Mouse (Mus musculus): Measurements from ENCODE around the gene Foxd1. TPM values are rescaled to one million over a fixed set of nuclear protein-coding genes. Genes with fewer than 3 reads are reported as not detected.

Foxd1 gene
- polyA plus RNA-seq, 1 experiment from 2014 or later = 0.04 TPM

DNA sequence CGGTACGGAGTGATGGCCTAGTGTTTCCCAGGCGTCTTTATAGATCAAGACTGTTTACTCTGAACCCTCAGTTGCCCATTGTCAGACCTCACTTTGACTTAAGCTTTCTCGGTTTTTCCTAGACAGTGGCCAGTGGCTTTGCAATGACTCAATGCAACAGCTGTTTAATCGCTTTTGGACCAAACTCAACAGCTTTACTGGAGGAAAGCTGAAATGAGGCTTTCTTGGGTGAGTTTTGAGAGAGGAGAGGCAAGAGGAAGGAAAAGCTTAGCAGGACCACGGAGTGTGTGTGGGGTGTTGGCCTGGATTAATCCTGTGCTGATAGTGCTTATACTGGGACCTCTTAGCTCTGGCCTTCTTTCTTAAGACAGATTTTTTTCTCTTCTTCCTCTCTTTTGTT lies 36.3 kb downstream of the Foxd1 start:
- no peaks in the 10 kb centered on the region for H3K36me3 ChIP-seq
- 21% methylated on average over 6 of the region's 6 CpGs for WGBS
- peaks cover 86% of the 10 kb centered on the region for H3K27me3 ChIP-seq (replicated peaks)
- no peak overlapping the region for H3K27ac ChIP-seq (replicated peaks)
- peaks cover 5% of the 10 kb centered on the region; the same call in 1 of the 2 replicates for H3K9me3 ChIP-seq
- peak overlapping the region; percentile 59 for H3K4me3 ChIP-seq
- H3K4me1 ChIP-seq = peaks cover 27% of the 10 kb centered on the region
- H3K4me2 ChIP-seq = peak overlapping the region; percentile 88
- ATAC-seq (ENCODE audit: extremely low read depth, insufficient number of reproducible peaks, low FRiP score, low TSS enrichment) = no peak
- H3K9ac ChIP-seq = peak overlapping the region; percentile 74; the same call in 1 of the 2 replicates

GRCm38 (mm10) chr13:98390771-98391634 lies 37.0 kb downstream of the Foxd1 start:
- 1% methylated on average over 67 of the region's 68 CpGs for WGBS
- no peak; the same call in 1 of the 2 replicates for ATAC-seq (ENCODE audit: extremely low read depth, insufficient number of reproducible peaks, low FRiP score, low TSS enrichment)
- no peaks in the 10 kb centered on the region for H3K36me3 ChIP-seq
- peak overlapping the region; percentile 88 for H3K4me2 ChIP-seq
- peaks cover 88% of the 10 kb centered on the region for H3K27me3 ChIP-seq (replicated peaks)
- peak overlapping the region; percentile 74 for H3K9ac ChIP-seq
- H3K9me3 ChIP-seq = peaks cover 5% of the 10 kb centered on the region; the same call in 1 of the 2 replicates
- peak overlapping the region; percentile 59 for H3K4me3 ChIP-seq
- H3K4me1 ChIP-seq = peaks cover 27% of the 10 kb centered on the region
- no peak overlapping the region for H3K27ac ChIP-seq (replicated peaks)

GRCm38 (mm10) chr13:98391635-98391990 lies 37.6 kb downstream of the Foxd1 start:
- Histone ChIP-seq H3K9ac (no peak overlapping the region), H3K27me3 (replicated peaks) (peaks cover 85% of the 10 kb centered on the region), H3K4me3 (peak overlapping the region; percentile 59), H3K9me3 (peaks cover 3% of the 10 kb centered on the region; the same call in 1 of the 2 replicates), H3K36me3 (no peaks in the 10 kb centered on the region), H3K4me2 (peak overlapping the region; percentile 88), H3K27ac (replicated peaks) (no peak overlapping the region), H3K4me1 (peaks cover 27% of the 10 kb centered on the region)
- ATAC-seq (ENCODE audit: extremely low read depth, insufficient number of reproducible peaks, low FRiP score, low TSS enrichment) = no peak
- WGBS = 14% methylated on average over 4 of the region's 4 CpGs

- Histone ChIP-seq H3K4me2 (no peak overlapping the region), H3K27me3 (replicated peaks) (peaks cover 82% of the 10 kb centered on the region), H3K4me3 (no peak overlapping the region), H3K9me3 (0 out of 2 replicates have a peak, but pooled peaks cover 6% of the 10 kb centered on the region), H3K36me3 (no peaks in the 10 kb centered on the region), H3K4me1 (peaks cover 27% of the 10 kb centered on the region), H3K27ac (replicated peaks) (no peak overlapping the region), H3K9ac (no peak overlapping the region)
- WGBS = 38% methylated on average over 6 of the region's 6 CpGs
- ATAC-seq (ENCODE audit: extremely low read depth, insufficient number of reproducible peaks, low FRiP score, low TSS enrichment) = no peak
Observed at GRCm38 (mm10) chr13:98392031-98392430, 38.0 kb downstream of the Foxd1 start.

DNA sequence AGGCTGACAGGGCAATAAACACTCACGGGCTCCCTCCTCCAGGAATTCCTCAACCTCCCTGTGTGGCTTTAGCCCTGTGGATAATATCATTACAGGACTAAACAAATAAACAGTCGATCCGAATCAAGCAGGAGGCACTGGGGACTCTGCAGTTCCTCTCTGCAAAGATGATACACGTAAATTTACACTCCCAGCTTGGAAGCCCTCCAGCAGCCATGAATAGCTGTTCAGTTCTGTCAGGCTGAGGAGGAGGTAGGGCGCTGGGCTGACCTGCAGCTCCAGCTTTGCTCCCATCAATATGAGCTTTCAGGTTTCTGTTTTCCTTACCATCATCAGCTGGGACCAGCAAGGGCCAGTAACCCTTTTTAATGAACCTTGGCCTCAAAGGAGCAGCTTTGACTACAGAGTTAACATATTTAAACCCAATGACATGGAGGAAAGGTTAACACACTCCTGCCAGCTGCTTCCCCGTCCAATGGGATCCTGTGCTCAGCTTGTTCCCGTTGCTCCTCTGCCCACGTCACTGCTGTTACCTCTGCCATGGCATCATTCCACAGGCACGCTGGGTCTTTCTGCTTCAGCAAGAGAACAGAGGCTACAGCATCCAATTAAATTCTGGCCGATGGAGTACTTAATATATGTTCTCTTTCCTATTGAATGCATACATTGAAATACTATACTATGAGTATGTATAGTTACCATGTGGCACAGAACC lies 39.5 kb downstream of the Foxd1 start:
- H3K27me3 ChIP-seq (replicated peaks) = peaks cover 70% of the 10 kb centered on the region
- ATAC-seq (ENCODE audit: extremely low read depth, insufficient number of reproducible peaks, low FRiP score, low TSS enrichment) = no peak
- H3K4me3 ChIP-seq = no peak overlapping the region
- H3K9ac ChIP-seq = no peak overlapping the region
- H3K9me3 ChIP-seq = 0 out of 2 replicates have a peak, but pooled peaks cover 6% of the 10 kb centered on the region
- 25% methylated on average over 10 of the region's 10 CpGs for WGBS
- peak overlapping the region; percentile 37 for H3K4me2 ChIP-seq
- no peaks in the 10 kb centered on the region for H3K36me3 ChIP-seq
- peaks cover 27% of the 10 kb centered on the region for H3K4me1 ChIP-seq
- no peak overlapping the region for H3K27ac ChIP-seq (replicated peaks)

Other genes starting within 250 kb of the Foxd1 start
- gene Arhgef28, start 147.8 kb upstream of the Foxd1 start, polyA plus RNA-seq (2015; fragmentation: Nextera tagmentation; extraction: Ambion mirVana) = 9.3 and 11.8 TPM in 2 replicates
- 13.5 and 15.0 TPM in 2 replicates for gene Utp15, start 91.2 kb upstream of the Foxd1 start, polyA plus RNA-seq (2015; fragmentation: Nextera tagmentation; extraction: Ambion mirVana)
- 14.1 and 14.8 TPM in 2 replicates for gene Ankra2, start 91.2 kb upstream of the Foxd1 start, polyA plus RNA-seq (2015; fragmentation: Nextera tagmentation; extraction: Ambion mirVana)
- not detected in 2 replicates for gene Gm21976, start 74.4 kb upstream of the Foxd1 start, polyA plus RNA-seq (2015; fragmentation: Nextera tagmentation; extraction: Ambion mirVana)
- gene Btf3, start 37.2 kb upstream of the Foxd1 start, polyA plus RNA-seq (2015; fragmentation: Nextera tagmentation; extraction: Ambion mirVana) = 385 and 447 TPM in 2 replicates
- gene Gm10320, start 137.8 kb downstream of the Foxd1 start, polyA plus RNA-seq (2015; fragmentation: Nextera tagmentation; extraction: Ambion mirVana) = 0.36 and 0.97 TPM in 2 replicates

All from heart, embryonic 13.5 days (tissue).